Mouse (Mus musculus) olfactory bulb, adult 2 months (tissue): ENCODE measurements around the gene Tmem239.

Source experiments
- CTCF ChIP-seq: fragments of 200-500 bp; IDR thresholded peaks from 2 replicates; pipeline ENCODE4 v1.5.1; 2012; ENCODE audit warnings: low read depth, mild to moderate bottlenecking, low read length, moderate library complexity; ENCODE audit not compliant: insufficient read depth
- POLR2A ChIP-seq: fragments of 200-500 bp; IDR thresholded peaks from 2 replicates; pipeline ENCODE4 v1.6.1; 2012; ENCODE audit warnings: mild to moderate bottlenecking, low read depth, low read length, moderate library complexity; ENCODE audit not compliant: insufficient read depth

- no peak for TF ChIP-seq CTCF
- TF ChIP-seq POLR2A = no peak
Measured at GRCm38 (mm10) chr2:130388796-130389195, 17.5 kb upstream of the Tmem239 start.
